Mouse (Mus musculus) frontal cortex, adult (tissue): ENCODE results near the gene Alox12.

Experiments used
- ATAC-seq: cut with Nextera tagmentation; 2 replicates; pipeline ENCODE4 v1.9.2; 2017; ENCODE audit warnings: mild to moderate bottlenecking, moderate library complexity, mixed read lengths; ENCODE audit not compliant: low TSS enrichment

The Alox12 gene

GRCm38 (mm10) chr11:70193354-70194285 lies 61.5 kb downstream of the Alox12 start:
- ATAC-seq, result no peak

- ATAC-seq, result no peak
Observed at GRCm38 (mm10) chr11:70192157-70192556, 63.0 kb downstream of the Alox12 start.
